Mouse (Mus musculus): ENCODE measurements around the gene Nudt17. TPM values are rescaled to one million over a fixed set of nuclear protein-coding genes. Genes with fewer than 3 reads are reported as not detected.
"Not testable (repeated sequence)": the region's sequence is repeated elsewhere in the genome, so short reads cannot be mapped to it uniquely, and the experiment has no call there.

Gene Nudt17
- total RNA-seq, 1 experiment = 7.4 TPM

DNA sequence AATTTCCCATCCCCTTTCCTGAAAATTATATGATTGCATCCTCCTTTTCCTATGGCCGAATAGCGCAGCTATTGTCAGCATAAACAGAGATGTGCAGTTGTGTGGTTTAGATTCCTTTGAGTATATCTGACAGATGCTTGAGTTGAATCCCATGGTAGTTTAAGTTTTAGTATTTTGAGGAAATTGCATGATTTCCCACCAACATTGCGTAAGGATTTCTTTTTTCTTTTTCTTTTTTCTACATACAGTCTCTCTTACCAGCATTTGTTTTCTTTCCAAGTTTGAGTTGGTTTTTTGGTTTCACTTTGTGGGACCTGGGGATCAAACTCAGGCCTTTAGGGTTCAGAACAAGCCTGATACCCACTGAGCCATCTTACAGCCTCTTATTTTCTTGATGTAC is 36.0 kb upstream of the Nudt17 start:
- no peak overlapping the region for H3K27ac ChIP-seq (ENCODE audit: insufficient read depth, low read depth, low read length, poor library complexity, severe bottlenecking)
- no peaks in the 10 kb centered on the region for H3K4me1 ChIP-seq (ENCODE audit: control insufficient read depth in 2 of 2, insufficient read depth in 2 of 2, low read length in 2 of 2, poor library complexity in 1 of 2)
- no peak for DNase-seq (ENCODE audit: low read depth, low spot score)
- H3K9me3 ChIP-seq (ENCODE audit: control insufficient read depth, insufficient read depth, low read depth, low read length) = no peaks in the 10 kb centered on the region
- in situ Hi-C loops (cut with MboI; ENCODE audit: low sequenced_read_pairs in 2 of 2, unreplicated experiment in 2 of 2) = no loop called here
- TF ChIP-seq MAFK (IDR thresholded peaks at IDR 0.05; ENCODE audit: insufficient read depth, low read depth, low read length) = no peak
- no peak for TF ChIP-seq HCFC1 (IDR thresholded peaks at IDR 0.05; ENCODE audit: borderline replicate concordance, insufficient read depth, low read length)
- TF ChIP-seq ZNF384 (IDR thresholded peaks at IDR 0.05; ENCODE audit: low read depth, low read length) = no peak
- TF ChIP-seq CHD2 (IDR thresholded peaks at IDR 0.05; ENCODE audit: low read depth, low read length) = no peak
- TF ChIP-seq ZC3H11A (IDR thresholded peaks at IDR 0.05; ENCODE audit: borderline replicate concordance, low read depth, low read length) = no peak
- H3K36me3 ChIP-seq (ENCODE audit: control insufficient read depth, insufficient read depth, low read length, poor library complexity, severe bottlenecking) = no peaks in the 10 kb centered on the region
- H3K9ac ChIP-seq (ENCODE audit: insufficient read depth, low read depth, low read length, poor library complexity, severe bottlenecking) = no peak overlapping the region
- H3K4me3 ChIP-seq (ENCODE audit: insufficient read depth in 1 of 2, low read depth in 1 of 2, low read length in 2 of 2, poor library complexity in 1 of 2, severe bottlenecking in 1 of 2) = no peak overlapping the region

DNA sequence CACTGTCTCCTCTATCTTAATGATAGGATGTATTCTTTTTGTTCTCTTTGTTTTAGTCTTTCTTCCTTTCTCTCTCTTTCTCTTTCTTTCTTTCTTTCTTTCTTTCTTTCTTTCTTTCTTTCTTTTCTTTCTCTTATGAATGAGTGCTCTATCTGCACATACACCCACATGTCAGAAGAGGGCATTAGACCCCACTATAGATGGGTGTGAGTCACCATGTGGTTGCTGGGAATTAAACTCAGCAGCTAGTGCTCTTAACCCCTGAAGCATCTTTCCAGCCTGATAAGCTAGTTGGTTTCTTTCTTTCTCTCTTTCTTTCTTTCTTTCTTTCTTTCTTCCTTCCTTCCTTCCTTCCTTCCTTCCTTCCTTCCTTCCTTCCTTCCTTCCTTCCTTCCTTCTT is 31.9 kb upstream of the Nudt17 start:
- in situ Hi-C loops (cut with MboI; ENCODE audit: low sequenced_read_pairs in 2 of 2, unreplicated experiment in 2 of 2); H3K4me1 ChIP-seq (ENCODE audit: control insufficient read depth in 2 of 2, insufficient read depth in 2 of 2, low read length in 2 of 2, poor library complexity in 1 of 2); H3K36me3 ChIP-seq (ENCODE audit: control insufficient read depth, insufficient read depth, low read length, poor library complexity, severe bottlenecking); H3K27ac ChIP-seq (ENCODE audit: insufficient read depth, low read depth, low read length, poor library complexity, severe bottlenecking); H3K9me3 ChIP-seq (ENCODE audit: control insufficient read depth, insufficient read depth, low read depth, low read length); H3K9ac ChIP-seq (ENCODE audit: insufficient read depth, low read depth, low read length, poor library complexity, severe bottlenecking); DNase-seq (ENCODE audit: low read depth, low spot score); H3K4me3 ChIP-seq (ENCODE audit: insufficient read depth in 1 of 2, low read depth in 1 of 2, low read length in 2 of 2, poor library complexity in 1 of 2, severe bottlenecking in 1 of 2): not testable (repeated sequence)

DNA sequence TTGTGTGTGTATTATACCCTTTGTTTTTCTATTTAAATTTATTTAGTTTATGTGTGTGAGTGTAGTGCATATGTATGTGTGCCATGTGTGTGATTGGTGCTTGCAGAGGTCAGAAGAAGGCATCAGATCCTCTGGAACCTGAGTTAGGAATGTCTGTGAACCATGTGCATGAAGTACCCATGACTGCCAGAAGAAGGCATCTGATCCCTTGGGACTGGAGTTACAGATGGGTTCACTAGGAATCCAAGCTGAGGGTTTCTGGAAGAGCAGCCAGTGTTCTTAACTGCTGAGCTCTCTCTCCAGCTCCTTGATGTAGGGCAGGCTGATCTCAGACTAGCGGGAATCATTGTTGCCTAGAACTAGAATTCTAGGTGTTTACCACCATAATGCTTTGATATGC is 29.6 kb upstream of the Nudt17 start:
- no peak for TF ChIP-seq CHD2 (IDR thresholded peaks at IDR 0.05; ENCODE audit: low read depth, low read length)
- no peak for TF ChIP-seq MAFK (IDR thresholded peaks at IDR 0.05; ENCODE audit: insufficient read depth, low read depth, low read length)
- TF ChIP-seq HCFC1 (IDR thresholded peaks at IDR 0.05; ENCODE audit: borderline replicate concordance, insufficient read depth, low read length) = no peak
- TF ChIP-seq ZNF384 (IDR thresholded peaks at IDR 0.05; ENCODE audit: low read depth, low read length) = no peak
- TF ChIP-seq ZC3H11A (IDR thresholded peaks at IDR 0.05; ENCODE audit: borderline replicate concordance, low read depth, low read length) = no peak
- no peaks in the 10 kb centered on the region for H3K36me3 ChIP-seq (ENCODE audit: control insufficient read depth, insufficient read depth, low read length, poor library complexity, severe bottlenecking)
- no peak overlapping the region for H3K9ac ChIP-seq (ENCODE audit: insufficient read depth, low read depth, low read length, poor library complexity, severe bottlenecking)
- peaks cover 0 to 8% of the 10 kb centered on the region in 2 experiments; a peak in 2 of 4 replicates for H3K4me1 ChIP-seq (ENCODE audit: control insufficient read depth in 2 of 2, insufficient read depth in 2 of 2, low read length in 2 of 2, poor library complexity in 1 of 2)
- no peaks in the 10 kb centered on the region for H3K9me3 ChIP-seq (ENCODE audit: control insufficient read depth, insufficient read depth, low read depth, low read length)
- no peak overlapping the region for H3K27ac ChIP-seq (ENCODE audit: insufficient read depth, low read depth, low read length, poor library complexity, severe bottlenecking)
- H3K4me3 ChIP-seq (ENCODE audit: insufficient read depth in 1 of 2, low read depth in 1 of 2, low read length in 2 of 2, poor library complexity in 1 of 2, severe bottlenecking in 1 of 2) = no peak overlapping the region
- no peak for DNase-seq (ENCODE audit: low read depth, low spot score)
- in situ Hi-C loops (cut with MboI; ENCODE audit: low sequenced_read_pairs in 2 of 2, unreplicated experiment in 2 of 2) = no loop called here

DNA sequence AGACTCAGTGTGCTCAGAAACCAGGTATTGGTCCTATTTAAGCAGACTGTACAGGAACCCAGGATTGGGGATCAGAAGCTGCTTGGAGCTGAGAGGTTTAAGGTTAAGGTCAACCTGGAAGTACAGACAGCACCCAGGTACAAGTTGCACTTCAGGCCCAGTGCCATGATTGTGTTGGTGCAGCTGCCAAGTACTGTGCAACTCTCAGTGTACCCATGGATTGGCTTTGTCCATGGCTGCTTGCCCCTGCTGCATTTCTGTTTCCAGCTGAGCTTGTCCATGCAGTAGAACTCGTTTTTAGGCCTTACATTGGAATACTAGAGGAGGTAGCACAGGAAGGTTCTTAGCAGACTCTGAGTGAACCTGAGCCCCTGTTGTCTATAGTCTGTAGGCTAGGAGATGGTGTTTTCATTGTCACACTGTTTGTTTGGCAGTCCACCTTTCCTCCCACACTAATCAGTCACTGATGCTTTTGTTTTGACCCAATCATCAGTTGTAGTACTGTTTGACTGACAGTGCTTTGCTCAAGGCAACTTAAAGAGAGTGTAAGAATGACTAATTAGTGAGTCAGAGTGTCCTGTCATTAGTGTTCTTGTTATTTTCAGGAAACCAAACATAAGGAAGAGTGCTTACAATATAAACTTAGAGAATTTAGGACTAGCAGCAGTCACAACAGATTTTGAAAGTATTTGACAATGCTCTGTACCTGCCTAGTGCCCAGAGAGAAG is 28.8 kb upstream of the Nudt17 start:
- DNase-seq (ENCODE audit: low read depth, low spot score) = no peak
- Histone ChIP-seq H3K27ac (ENCODE audit: insufficient read depth, low read depth, low read length, poor library complexity, severe bottlenecking) (no peak overlapping the region), H3K9me3 (ENCODE audit: control insufficient read depth, insufficient read depth, low read depth, low read length) (no peaks in the 10 kb centered on the region), H3K9ac (ENCODE audit: insufficient read depth, low read depth, low read length, poor library complexity, severe bottlenecking) (no peak overlapping the region), H3K4me3 (ENCODE audit: insufficient read depth in 1 of 2, low read depth in 1 of 2, low read length in 2 of 2, poor library complexity in 1 of 2, severe bottlenecking in 1 of 2) (no peak overlapping the region), H3K36me3 (ENCODE audit: control insufficient read depth, insufficient read depth, low read length, poor library complexity, severe bottlenecking) (no peaks in the 10 kb centered on the region), H3K4me1 (ENCODE audit: control insufficient read depth in 2 of 2, insufficient read depth in 2 of 2, low read length in 2 of 2, poor library complexity in 1 of 2) (peaks cover 0 to 8% of the 10 kb centered on the region in 2 experiments; a peak in 2 of 4 replicates)
- in situ Hi-C loops (cut with MboI; ENCODE audit: low sequenced_read_pairs in 2 of 2, unreplicated experiment in 2 of 2) = no loop called here
- no peak for TF ChIP-seq CHD2 (IDR thresholded peaks at IDR 0.05; ENCODE audit: low read depth, low read length)

- H3K9me3 ChIP-seq (ENCODE audit: control insufficient read depth, insufficient read depth, low read depth, low read length) = no peaks in the 10 kb centered on the region
- H3K4me3 ChIP-seq (ENCODE audit: insufficient read depth in 1 of 2, low read depth in 1 of 2, low read length in 2 of 2, poor library complexity in 1 of 2, severe bottlenecking in 1 of 2) = no peak overlapping the region
- in situ Hi-C loops (cut with MboI; ENCODE audit: low sequenced_read_pairs in 2 of 2, unreplicated experiment in 2 of 2) = no loop called here
- DNase-seq (ENCODE audit: low read depth, low spot score) = no peak
- H3K27ac ChIP-seq (ENCODE audit: insufficient read depth, low read depth, low read length, poor library complexity, severe bottlenecking) = no peak overlapping the region
- H3K9ac ChIP-seq (ENCODE audit: insufficient read depth, low read depth, low read length, poor library complexity, severe bottlenecking) = no peak overlapping the region
- peaks cover 2 to 8% of the 10 kb centered on the region in 2 experiments; a peak in 3 of 4 replicates for H3K4me1 ChIP-seq (ENCODE audit: control insufficient read depth in 2 of 2, insufficient read depth in 2 of 2, low read length in 2 of 2, poor library complexity in 1 of 2)
- TF ChIP-seq HCFC1 (IDR thresholded peaks at IDR 0.05; ENCODE audit: borderline replicate concordance, insufficient read depth, low read length) = no peak
- TF ChIP-seq ZC3H11A (IDR thresholded peaks at IDR 0.05; ENCODE audit: borderline replicate concordance, low read depth, low read length) = no peak
- TF ChIP-seq CHD2 (IDR thresholded peaks at IDR 0.05; ENCODE audit: low read depth, low read length) = no peak
- no peak for TF ChIP-seq ZNF384 (IDR thresholded peaks at IDR 0.05; ENCODE audit: low read depth, low read length)
- TF ChIP-seq MAFK (IDR thresholded peaks at IDR 0.05; ENCODE audit: insufficient read depth, low read depth, low read length) = no peak
- no peaks in the 10 kb centered on the region for H3K36me3 ChIP-seq (ENCODE audit: control insufficient read depth, insufficient read depth, low read length, poor library complexity, severe bottlenecking)
These were observed 26.8 kb upstream of the Nudt17 start for GRCm38 (mm10) chr3:96735200-96735599.
